Mouse (Mus musculus): ENCODE measurements around the gene Wnt6. TPM values are rescaled to one million over a fixed set of nuclear protein-coding genes. Genes with fewer than 3 reads are reported as not detected.

Gene Wnt6
- total RNA-seq, 4 experiments from 2014 or later = 2.4 to 3.7 (median 2.5) TPM

DNA sequence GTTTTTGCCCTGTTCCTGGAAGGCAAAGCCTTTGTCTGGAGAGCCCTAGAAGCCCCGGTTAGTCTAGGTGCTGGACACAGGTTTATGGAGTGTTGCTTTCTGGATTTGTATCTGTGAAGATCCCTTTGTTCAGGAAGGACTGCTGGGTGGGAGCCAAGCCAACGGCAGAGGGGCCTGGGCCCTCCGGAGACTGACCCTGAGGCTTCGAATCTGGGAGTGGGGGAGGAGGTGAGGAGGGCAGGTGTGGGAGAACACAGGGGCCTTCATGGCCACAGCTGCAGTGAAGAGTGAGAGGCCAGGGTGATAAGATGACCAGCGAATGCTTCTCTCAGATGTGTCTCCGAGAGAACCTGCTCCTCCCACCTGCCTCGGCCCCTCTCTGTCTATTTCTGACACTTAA, 2.4 kb downstream of the Wnt6 start:
- no peak for DNase-seq (ENCODE audit: low spot score in 2 of 2)

- DNase-seq (ENCODE audit: low spot score in 2 of 2) = no peak
Observed at GRCm38 (mm10) chr1:74775816-74776215, 4.1 kb downstream of the Wnt6 start.

DNA sequence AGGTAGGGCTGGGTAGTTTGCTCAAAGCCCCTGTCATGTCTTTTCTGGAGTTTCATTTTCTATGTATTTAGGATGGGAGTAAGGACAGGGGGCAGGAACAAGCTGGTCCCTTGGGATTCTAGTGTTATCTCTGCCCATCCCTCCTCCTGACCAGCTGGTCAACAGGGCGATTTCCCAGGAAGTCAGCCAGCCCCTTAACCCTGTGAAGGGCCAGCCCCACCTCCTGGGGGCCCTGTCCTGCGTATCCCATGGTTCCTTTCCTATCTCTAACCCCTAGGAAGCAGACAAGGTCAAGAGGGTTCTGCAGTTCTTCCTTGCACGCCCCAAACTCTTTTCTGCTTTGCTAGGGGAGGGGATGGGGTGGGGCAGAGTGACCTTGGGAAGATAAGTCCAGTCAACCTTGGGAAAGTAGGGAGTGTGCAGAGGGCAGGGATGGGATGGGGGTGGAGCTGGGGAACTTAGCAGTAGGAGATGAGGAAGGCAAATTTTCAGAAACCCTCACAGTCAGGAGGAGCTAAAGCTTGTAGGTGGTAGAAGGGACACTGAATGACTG, 7.3 kb downstream of the Wnt6 start:
- no peak for DNase-seq (ENCODE audit: low spot score in 2 of 2)

DNA sequence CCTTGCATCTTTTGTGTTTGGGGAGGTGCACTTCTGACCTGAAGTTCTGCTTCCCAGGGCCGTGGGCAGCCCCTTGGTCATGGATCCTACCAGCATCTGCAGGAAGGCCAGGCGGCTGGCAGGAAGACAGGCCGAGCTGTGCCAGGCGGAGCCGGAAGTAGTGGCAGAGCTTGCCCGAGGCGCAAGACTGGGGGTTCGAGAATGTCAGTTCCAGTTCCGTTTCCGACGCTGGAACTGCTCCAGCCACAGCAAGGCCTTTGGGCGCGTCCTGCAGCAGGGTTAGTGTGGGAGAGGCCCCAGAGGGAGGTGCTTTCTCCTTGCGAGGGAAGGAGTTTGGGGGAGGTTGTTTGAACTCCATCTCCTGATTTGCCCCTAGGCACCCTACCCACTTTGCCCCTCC, 10.4 kb downstream of the Wnt6 start:
- no peak for DNase-seq (ENCODE audit: low spot score in 2 of 2)

- DNase-seq (ENCODE audit: low spot score in 2 of 2) = no peak
Observed at GRCm38 (mm10) chr1:74783554-74783953, 11.9 kb downstream of the Wnt6 start.

GRCm38 (mm10) chr1:74784041-74784759, 12.5 kb downstream of the Wnt6 start:
- DNase-seq (ENCODE audit: low spot score in 2 of 2) = no peak

DNA sequence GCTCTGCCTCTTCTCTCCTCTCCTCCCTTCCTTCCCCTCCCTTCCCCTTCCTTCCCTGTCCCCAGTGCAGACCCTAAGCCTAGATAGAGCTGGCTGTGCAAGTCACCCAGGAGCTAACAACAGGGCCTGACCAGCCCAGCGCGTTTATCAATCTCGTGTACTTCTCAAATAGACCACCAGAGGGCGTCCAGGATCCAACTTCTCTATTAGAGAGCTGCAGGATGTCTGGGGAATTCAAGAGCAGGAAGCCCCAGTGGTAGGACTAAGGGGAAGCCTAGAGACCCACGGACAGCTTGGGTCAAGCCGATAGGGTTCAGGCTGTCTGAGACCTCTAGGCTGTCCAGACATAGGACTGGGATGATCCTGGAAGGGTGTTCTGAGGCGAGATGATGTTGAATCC, 16.2 kb downstream of the Wnt6 start:
- no peak for DNase-seq (ENCODE audit: low spot score in 2 of 2)

DNA sequence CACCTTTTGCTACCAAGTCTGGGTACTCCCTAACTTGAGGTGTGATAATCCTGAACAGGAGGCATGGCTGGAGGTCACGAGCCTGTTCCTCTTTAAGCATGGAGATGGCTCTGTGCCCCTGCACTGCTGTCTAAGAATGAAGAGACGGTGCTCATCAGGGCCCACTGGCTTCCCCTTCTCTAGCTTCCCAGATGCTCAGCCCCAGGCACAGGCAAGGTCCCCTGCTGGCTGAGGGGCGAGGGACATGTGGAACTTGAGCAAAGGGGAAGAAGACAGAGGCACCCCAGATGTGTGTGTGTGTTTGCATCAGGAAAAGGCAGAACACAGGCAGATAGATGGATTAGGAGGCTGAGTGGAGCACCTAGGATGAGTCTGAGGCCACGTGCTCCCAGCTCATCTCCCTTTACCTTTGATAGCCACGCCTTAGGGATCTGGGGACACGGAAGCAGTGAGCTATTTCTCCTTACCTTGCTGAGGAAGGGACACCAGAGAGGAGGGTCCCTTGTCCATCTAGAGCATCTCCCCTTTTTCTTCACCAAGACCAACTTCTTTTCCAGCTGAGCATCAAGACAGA, 17.0 kb downstream of the Wnt6 start:
- no peak for DNase-seq (ENCODE audit: low spot score in 2 of 2)

GRCm38 (mm10) chr1:74790095-74790494, 18.4 kb downstream of the Wnt6 start:
- DNase-seq (ENCODE audit: low spot score in 2 of 2) = no peak

- no peak for DNase-seq (ENCODE audit: low spot score in 2 of 2)
Observed at GRCm38 (mm10) chr1:74791249-74791648, 19.6 kb downstream of the Wnt6 start, which contains the start of gene Wnt10a. TSS of gene Wnt10a (plus strand) at chr1:74791516.

DNA sequence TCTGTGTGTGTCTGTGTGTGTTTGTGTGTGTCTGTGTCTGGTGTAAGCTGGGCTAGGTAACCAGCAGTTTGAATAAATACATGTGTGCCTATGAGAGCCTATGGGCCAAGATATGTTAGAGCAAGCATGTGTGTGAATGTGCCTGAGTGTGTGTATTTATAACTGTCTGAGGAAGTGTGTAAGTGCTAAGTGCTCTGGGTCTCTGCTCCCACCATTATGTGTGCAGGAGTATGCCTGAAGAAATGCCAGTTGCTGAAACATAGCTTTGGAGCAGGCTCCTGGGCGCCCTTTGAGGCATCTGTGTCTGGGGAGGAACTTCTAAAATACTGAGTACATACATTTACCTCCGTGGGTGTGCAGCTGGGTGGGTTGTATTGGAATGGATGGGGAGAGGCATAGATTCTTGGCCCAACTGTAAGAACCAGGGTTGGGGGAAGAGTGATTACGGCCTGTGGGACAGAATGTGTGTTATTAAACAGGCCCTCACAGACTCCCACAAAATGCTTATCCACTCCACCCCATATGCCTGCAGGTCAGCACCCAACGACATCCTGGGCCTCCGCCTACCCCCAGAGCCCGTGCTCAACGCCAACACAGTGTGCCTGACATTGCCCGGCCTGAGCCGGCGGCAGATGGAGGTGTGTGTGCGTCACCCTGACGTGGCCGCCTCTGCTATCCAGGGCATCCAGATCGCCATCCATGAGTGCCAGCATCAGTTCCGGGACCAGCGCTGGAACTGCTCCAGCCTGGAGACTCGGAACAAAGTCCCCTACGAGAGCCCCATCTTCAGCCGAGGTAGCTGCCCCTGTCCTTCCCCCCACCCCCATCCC, 21.4 kb downstream of the Wnt6 start:
- DNase-seq (ENCODE audit: low spot score in 2 of 2) = no peak

GRCm38 (mm10) chr1:74794487-74795144, 22.9 kb downstream of the Wnt6 start:
- DNase-seq (ENCODE audit: low spot score in 2 of 2) = no peak

- no peak for DNase-seq (ENCODE audit: low spot score in 2 of 2)
Observed at GRCm38 (mm10) chr1:74795145-74795529, 23.4 kb downstream of the Wnt6 start.

GRCm38 (mm10) chr1:74797459-74797858, 25.8 kb downstream of the Wnt6 start:
- DNase-seq (ENCODE audit: low spot score in 2 of 2) = no peak

DNA sequence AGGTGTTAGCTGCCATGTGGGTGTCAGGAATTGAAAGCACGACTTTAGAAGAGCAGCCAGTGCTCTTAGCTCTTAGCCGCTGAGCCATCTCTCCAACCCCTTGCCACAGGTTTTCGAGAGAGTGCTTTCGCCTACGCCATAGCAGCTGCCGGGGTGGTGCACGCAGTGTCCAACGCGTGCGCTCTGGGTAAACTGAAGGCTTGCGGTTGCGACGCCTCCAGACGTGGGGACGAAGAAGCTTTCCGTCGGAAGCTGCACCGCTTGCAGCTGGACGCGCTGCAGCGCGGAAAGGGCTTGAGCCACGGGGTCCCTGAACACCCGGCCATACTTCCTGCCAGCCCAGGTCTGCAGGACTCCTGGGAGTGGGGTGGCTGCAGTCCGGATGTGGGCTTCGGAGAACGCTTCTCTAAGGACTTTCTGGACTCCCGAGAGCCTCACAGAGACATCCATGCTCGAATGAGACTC, 28.8 kb downstream of the Wnt6 start:
- peak in 1 of 2 experiments; percentile 63 for DNase-seq (ENCODE audit: low spot score in 2 of 2)

DNA sequence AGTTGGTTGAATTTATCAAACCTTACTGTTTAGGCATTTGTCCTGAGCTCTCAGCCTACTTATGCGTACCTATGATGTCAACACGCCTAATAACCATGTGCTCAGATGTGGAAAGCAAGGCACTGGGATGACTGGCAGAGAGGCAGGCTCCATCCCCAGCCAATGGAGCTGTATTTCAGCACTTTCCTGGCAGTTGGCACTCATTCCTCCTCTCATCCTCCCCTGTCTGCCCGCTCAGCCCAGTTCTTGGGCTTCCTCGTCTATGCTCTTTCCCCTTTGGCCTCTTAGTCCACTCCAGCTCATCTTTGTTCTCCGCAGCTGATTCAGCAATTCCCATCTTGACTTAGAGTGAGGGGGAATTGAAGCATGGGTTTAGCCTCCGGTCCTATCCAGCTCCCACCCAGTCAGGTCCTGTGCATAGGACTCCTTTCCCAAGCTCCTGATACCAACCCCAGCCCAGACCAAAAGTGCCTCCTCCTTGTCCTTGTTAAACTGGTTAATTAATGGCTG, 30.0 kb downstream of the Wnt6 start:
- no peak for DNase-seq (ENCODE audit: low spot score in 2 of 2)

DNA sequence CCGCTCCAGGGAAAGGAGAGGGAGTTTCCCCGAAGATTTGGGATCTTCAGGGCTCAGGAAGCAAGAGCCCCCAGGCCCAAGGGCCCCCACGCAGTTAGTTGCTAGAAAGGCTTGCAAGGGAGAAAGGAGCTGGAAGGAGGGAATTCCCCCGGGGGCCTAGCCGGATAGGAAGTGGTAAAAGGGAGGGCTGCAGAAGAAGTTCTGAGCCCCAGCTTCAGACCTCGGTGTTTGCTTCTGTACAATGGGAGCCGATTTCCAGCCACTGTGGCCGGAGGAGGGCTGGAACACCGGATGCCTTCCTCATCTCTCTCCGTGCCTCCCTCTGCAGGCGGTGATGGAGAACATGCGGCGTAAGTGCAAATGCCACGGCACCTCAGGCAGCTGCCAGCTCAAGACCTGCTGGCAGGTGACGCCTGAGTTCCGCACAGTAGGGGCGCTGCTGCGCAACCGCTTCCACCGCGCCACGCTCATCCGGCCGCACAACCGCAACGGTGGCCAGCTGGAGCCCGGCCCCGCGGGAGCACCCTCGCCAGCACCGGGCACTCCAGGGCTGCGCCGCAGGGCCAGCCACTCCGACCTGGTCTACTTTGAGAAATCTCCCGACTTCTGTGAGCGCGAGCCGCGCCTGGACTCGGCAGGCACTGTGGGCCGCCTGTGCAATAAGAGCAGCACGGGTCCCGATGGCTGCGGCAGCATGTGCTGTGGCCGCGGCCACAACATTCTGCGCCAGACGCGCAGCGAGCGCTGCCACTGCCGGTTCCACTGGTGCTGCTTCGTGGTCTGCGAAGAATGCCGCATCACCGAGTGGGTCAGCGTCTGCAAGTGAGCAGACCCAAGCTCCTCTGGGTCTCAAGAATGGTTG, 31.3 kb downstream of the Wnt6 start:
- DNase-seq (ENCODE audit: low spot score in 2 of 2) = peak; percentile 60 to 68

DNA sequence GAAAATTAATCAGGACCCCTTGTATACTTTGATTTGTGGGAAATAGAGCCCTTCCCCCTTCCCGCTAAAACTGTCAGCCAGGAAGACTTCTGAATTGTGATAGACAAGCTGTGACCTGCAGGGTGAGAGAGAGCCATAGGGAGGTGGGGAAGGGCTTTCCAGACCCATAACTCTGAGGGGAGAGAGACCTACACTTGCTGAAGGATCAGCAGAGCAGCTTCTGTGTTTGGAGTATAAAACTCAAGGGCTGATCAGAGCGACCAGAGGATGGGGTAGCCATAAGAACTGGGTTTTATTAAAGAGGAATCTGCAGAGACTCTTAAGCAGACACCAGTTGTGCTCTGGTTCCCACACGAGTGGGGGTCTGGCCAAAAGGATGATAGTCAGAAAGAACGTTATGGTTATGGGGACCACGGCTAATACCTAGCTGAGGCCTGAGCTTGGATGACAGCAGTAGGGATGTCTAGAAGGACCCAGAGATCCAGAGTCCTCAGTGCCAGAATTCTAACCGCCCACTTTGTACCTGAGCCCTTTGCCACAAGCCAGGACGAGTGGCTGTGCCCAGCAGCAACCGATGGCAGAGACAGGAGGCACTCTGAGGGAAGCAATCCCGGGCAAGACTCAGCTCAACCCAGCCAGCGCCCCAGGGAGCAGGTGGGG, 32.6 kb downstream of the Wnt6 start:
- no peak for DNase-seq (ENCODE audit: low spot score in 2 of 2)

- DNase-seq (ENCODE audit: low spot score in 2 of 2) = no peak
Observed at GRCm38 (mm10) chr1:74805340-74805835, 33.7 kb downstream of the Wnt6 start.
